Mouse (Mus musculus) ES-Bruce4 (cell line): ENCODE results near the gene Gm4131.

ENCODE experiments used
- CTCF ChIP-seq: IDR thresholded peaks from one replicate; pipeline ENCODE4 v1.8.1; 2011; ENCODE audit warnings: low read depth, low read length
- EP300 ChIP-seq: IDR thresholded peaks from 2 replicates; pipeline ENCODE4 v1.6.1; 2011; ENCODE audit warnings: low read depth, low read length; ENCODE audit not compliant: insufficient read depth
- POLR2A ChIP-seq: IDR thresholded peaks from one replicate; pipeline ENCODE4 v1.8.1; 2011; ENCODE audit warnings: low read length; ENCODE audit not compliant: insufficient read depth

DNA sequence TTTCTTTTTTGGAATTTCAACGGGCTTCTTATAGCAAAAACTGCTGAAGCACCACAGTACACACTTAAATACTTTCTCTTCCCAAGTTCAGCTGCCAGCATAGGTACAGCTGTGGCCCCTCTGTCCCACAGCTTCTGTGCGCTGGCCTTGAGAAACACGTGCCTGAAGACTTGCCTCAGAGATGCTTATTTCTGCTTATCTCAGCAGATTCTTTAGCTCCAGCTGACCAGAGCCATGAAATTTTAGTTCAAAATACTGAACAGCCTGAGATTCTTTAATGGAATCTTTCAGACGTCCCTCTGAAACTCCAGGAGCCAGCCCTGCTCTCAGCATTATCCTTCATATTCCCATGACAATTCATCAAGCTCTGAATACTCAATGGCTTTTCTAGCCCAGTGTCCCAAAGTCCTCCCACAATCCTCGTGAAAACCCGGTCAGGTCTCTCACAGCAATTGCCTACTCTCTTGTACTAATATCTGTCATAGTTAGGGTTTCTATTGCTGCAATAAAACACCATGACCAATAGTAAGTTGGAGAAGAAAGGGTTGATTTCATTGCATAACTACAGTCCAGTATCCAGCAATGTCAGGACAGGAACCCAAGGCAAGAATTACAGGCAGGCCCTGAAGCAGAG is 98.5 kb downstream of the Gm4131 start:
- TF ChIP-seq CTCF = no peak
- no peak for TF ChIP-seq POLR2A
- no peak for TF ChIP-seq EP300
